Mouse (Mus musculus): Measurements from ENCODE around the gene Gm43191.
A peak's percentile ranks its signal among the peaks of the same experiment; 100 is the strongest.
"Not testable (repeated sequence)": the region's sequence is repeated elsewhere in the genome, so short reads cannot be mapped to it uniquely, and the experiment has no call there.

Gene Gm43191

GRCm38 (mm10) chr3:116681160-116681559 is at the start of gene Gm43191:
Gene Gm43191, minus strand, starts transcription at chr3:116681260.
- no peak for DNase-seq (ENCODE audit: low spot score)

GRCm38 (mm10) chr3:116729483-116730174 is 48.6 kb upstream of the Gm43191 start:
- no peak for DNase-seq (ENCODE audit: low spot score)

- no peak for DNase-seq (ENCODE audit: low spot score)
These were observed 45.7 kb upstream of the Gm43191 start for GRCm38 (mm10) chr3:116726807-116727206.

GRCm38 (mm10) chr3:116723496-116724481 is 42.7 kb upstream of the Gm43191 start:
- DNase-seq (ENCODE audit: low spot score), result no peak

GRCm38 (mm10) chr3:116722980-116723379 is 41.9 kb upstream of the Gm43191 start:
- DNase-seq (ENCODE audit: low spot score), result no peak

GRCm38 (mm10) chr3:116718951-116719350 is 37.9 kb upstream of the Gm43191 start:
- no peak for DNase-seq (ENCODE audit: low spot score)

GRCm38 (mm10) chr3:116713031-116713430 is 32.0 kb upstream of the Gm43191 start:
- no peak for DNase-seq (ENCODE audit: low spot score)

GRCm38 (mm10) chr3:116712436-116712881 is 31.4 kb upstream of the Gm43191 start, which contains the start of gene Slc35a3:
Gene Slc35a3, minus strand, starts transcription at chr3:116712831.
- no peak for DNase-seq (ENCODE audit: low spot score)

- DNase-seq (ENCODE audit: low spot score), result peak; percentile 62
These were observed 30.8 kb upstream of the Gm43191 start for GRCm38 (mm10) chr3:116711624-116712435.

- no peak for DNase-seq (ENCODE audit: low spot score)
These were observed 29.9 kb upstream of the Gm43191 start for GRCm38 (mm10) chr3:116710941-116711340.

- no peak for DNase-seq (ENCODE audit: low spot score)
These were observed 24.7 kb upstream of the Gm43191 start for GRCm38 (mm10) chr3:116705637-116706204.

GRCm38 (mm10) chr3:116703835-116704234 is 22.8 kb upstream of the Gm43191 start:
- no peak for DNase-seq (ENCODE audit: low spot score)

- DNase-seq (ENCODE audit: low spot score), result no peak
These were observed 21.7 kb upstream of the Gm43191 start for GRCm38 (mm10) chr3:116702647-116703272.

GRCm38 (mm10) chr3:116701601-116702000 is 20.5 kb upstream of the Gm43191 start:
- DNase-seq (ENCODE audit: low spot score), result no peak

GRCm38 (mm10) chr3:116698786-116699185 is 17.7 kb upstream of the Gm43191 start:
- DNase-seq (ENCODE audit: low spot score), result no peak

GRCm38 (mm10) chr3:116695666-116695985 is 14.6 kb upstream of the Gm43191 start:
- DNase-seq (ENCODE audit: low spot score), result no peak

- no peak for DNase-seq (ENCODE audit: low spot score)
These were observed 14.1 kb upstream of the Gm43191 start for GRCm38 (mm10) chr3:116694955-116695665.

GRCm38 (mm10) chr3:116694312-116694711 is 13.3 kb upstream of the Gm43191 start:
- peak; percentile 89 for DNase-seq (ENCODE audit: low spot score)

- DNase-seq (ENCODE audit: low spot score), result not testable (repeated sequence)
These were observed 16.8 kb downstream of the Gm43191 start for GRCm38 (mm10) chr3:116664281-116664680.

GRCm38 (mm10) chr3:116662463-116662863 is 18.6 kb downstream of the Gm43191 start, which contains the start of gene Mfsd14a:
Gene Mfsd14a, minus strand, starts transcription at chr3:116662677.
- DNase-seq (ENCODE audit: low spot score), result peak; percentile 93
